Mouse (Mus musculus) forebrain, embryonic 16.5 days (tissue): ENCODE measurements around the gene Ttc37. TPM values are rescaled to one million over a fixed set of nuclear protein-coding genes. Genes with fewer than 3 reads are reported as not detected.

ENCODE experiments used
- ATAC-seq: fragments of 200-750 bp; cut with Nextera tagmentation; 2 replicates; pipeline ENCODE4 v1.8.0; 2017; ENCODE audit warnings: mild to moderate bottlenecking, moderate library complexity
- H3K27ac ChIP-seq: fragments of 300-500 bp; sonication (generic); 2 replicates; pipeline ENCODE4 v1.5.1; 2014; ENCODE audit warnings: low read length, control low read depth
- H3K27me3 ChIP-seq: fragments of 300-500 bp; sonication (generic); replicated peaks from 2 replicates; pipeline ENCODE4 v1.6.1; 2014; ENCODE audit warnings: low read length; ENCODE audit not compliant: control insufficient read depth, insufficient read depth
- H3K36me3 ChIP-seq: fragments of 300-500 bp; sonication (generic); 2 replicates; pipeline ENCODE4 v1.6.1; 2014; ENCODE audit not compliant: control insufficient read depth, insufficient read depth
- H3K4me1 ChIP-seq: fragments of 300-500 bp; sonication (generic); replicated peaks from 2 replicates; pipeline ENCODE4 v1.6.1; 2014; ENCODE audit warnings: low read length; ENCODE audit not compliant: control insufficient read depth, insufficient read depth
- H3K4me2 ChIP-seq: fragments of 300-500 bp; sonication (generic); 2 replicates; pipeline ENCODE4 v1.6.1; 2014; ENCODE audit warnings: mild to moderate bottlenecking, low read length, control low read depth
- H3K4me3 ChIP-seq: fragments of 300-500 bp; sonication (generic); replicated peaks from 2 replicates; pipeline ENCODE4 v1.5.1; 2014; ENCODE audit warnings: mild to moderate bottlenecking, low read length, control low read depth
- H3K9ac ChIP-seq: fragments of 300-500 bp; sonication (generic); replicated peaks from 2 replicates; pipeline ENCODE4 v1.6.1; 2014; ENCODE audit warnings: low read depth, low read length, control low read depth
- H3K9me3 ChIP-seq: fragments of 300-500 bp; sonication (generic); 2 replicates; pipeline ENCODE4 v1.6.1; 2016; ENCODE audit warnings: low read length; ENCODE audit not compliant: control insufficient read depth
- WGBS: fragments of 180-500 bp; shearing (Covaris S2); extraction: QIAGEN DNeasy Blood & Tissue Kit; methylation state at CpG from one replicate; pipeline ENCODE4 v1.1.7; 2014; 5-methylcytosine and 5-hydroxymethylcytosine counted together
- polyA plus RNA-seq: library from polyadenylated mRNA; unstranded; fragments of >200 nt; fragmentation: Nextera tagmentation; extraction: Ambion mirVana; gene quantifications from 2 replicates; pipeline ENCODE4 v1.2.1, GENCODE M21; 2015

Gene Ttc37
- polyA plus RNA-seq, result 12.9 and 14.2 TPM in 2 replicates

GRCm38 (mm10) chr13:76098493-76099303 is at the start of gene Ttc37, which contains the start of gene Arsk:
Gene Ttc37, plus strand, starts transcription at chr13:76098734.
Gene Arsk, minus strand, starts transcription at chr13:76098660.
- H3K27ac ChIP-seq, result peak within 1 kb of the TSS; percentile 67
- peak within 1 kb of the TSS; percentile 85 for H3K4me2 ChIP-seq
- peak within 1 kb of the TSS; percentile 72 for H3K9ac ChIP-seq
- peak; percentile 98 for ATAC-seq
- H3K36me3 ChIP-seq, result no peaks in the 10 kb centered on the region
- under 1% methylated on average over 34 of the region's 34 CpGs for WGBS
- H3K27me3 ChIP-seq, result no peaks in the 10 kb centered on the region
- H3K4me1 ChIP-seq, result peaks cover 2% of the 10 kb centered on the region; the same call in 1 of the 2 replicates
- peak within 1 kb of the TSS; percentile 53 for H3K4me3 ChIP-seq
- H3K9me3 ChIP-seq, result no peaks in the 10 kb centered on the region

GRCm38 (mm10) chr13:76055391-76056232 is 42.9 kb upstream of the Ttc37 start:
- H3K9ac ChIP-seq, result peak overlapping the region; percentile 65
- WGBS, result 1% methylated on average over 52 of the region's 59 CpGs
- H3K4me3 ChIP-seq, result peak overlapping the region; percentile 49
- peaks cover 14% of the 10 kb centered on the region for H3K4me1 ChIP-seq
- H3K27me3 ChIP-seq, result peaks cover 26% of the 10 kb centered on the region
- no peaks in the 10 kb centered on the region for H3K9me3 ChIP-seq
- no peaks in the 10 kb centered on the region for H3K36me3 ChIP-seq
- no peak overlapping the region for H3K27ac ChIP-seq
- peak; percentile 72 for ATAC-seq
- H3K4me2 ChIP-seq, result peak overlapping the region; percentile 76

GRCm38 (mm10) chr13:76056261-76056724 is 42.2 kb upstream of the Ttc37 start:
- H3K4me3 ChIP-seq, result peak overlapping the region; percentile 49
- H3K27ac ChIP-seq, result no peak overlapping the region
- peak overlapping the region; percentile 76 for H3K4me2 ChIP-seq
- peak; percentile 94 for ATAC-seq
- no peaks in the 10 kb centered on the region for H3K9me3 ChIP-seq
- peak overlapping the region; percentile 65 for H3K9ac ChIP-seq
- peaks cover 14% of the 10 kb centered on the region for H3K4me1 ChIP-seq
- under 1% methylated on average over 34 of the region's 34 CpGs for WGBS
- no peaks in the 10 kb centered on the region for H3K36me3 ChIP-seq
- peaks cover 26% of the 10 kb centered on the region for H3K27me3 ChIP-seq

- Histone ChIP-seq H3K27me3 (peaks cover 26% of the 10 kb centered on the region), H3K27ac (no peak within 1 kb of the TSS)
- no peak; the same call in 1 of the 2 replicates for ATAC-seq
Measured at GRCm38 (mm10) chr13:76056896-76057266, 41.7 kb upstream of the Ttc37 start, which contains the start of gene Gpr150. Gene Gpr150, minus strand, starts transcription at chr13:76056996.

GRCm38 (mm10) chr13:76057267-76058069 is 41.1 kb upstream of the Ttc37 start:
- no peak overlapping the region for H3K4me3 ChIP-seq
- no peaks in the 10 kb centered on the region for H3K9me3 ChIP-seq

More at GRCm38 (mm10) chr13:76056896-76057266, 41.7 kb upstream of the Ttc37 start, which contains the start of gene Gpr150:
- 17% methylated on average over 10 of the region's 10 CpGs for WGBS
- Histone ChIP-seq H3K4me2 (peak within 1 kb of the TSS; percentile 76), H3K4me3 (peak within 1 kb of the TSS; percentile 49), H3K4me1 (peaks cover 14% of the 10 kb centered on the region), H3K9ac (peak within 1 kb of the TSS; percentile 65), H3K36me3 (no peaks in the 10 kb centered on the region), H3K9me3 (no peaks in the 10 kb centered on the region)

GRCm38 (mm10) chr13:76059591-76059990 is 38.9 kb upstream of the Ttc37 start:
- Histone ChIP-seq H3K27me3 (peaks cover 12% of the 10 kb centered on the region), H3K4me1 (peaks cover 14% of the 10 kb centered on the region), H3K4me3 (no peak overlapping the region), H3K4me2 (no peak overlapping the region), H3K9ac (no peak overlapping the region), H3K27ac (no peak overlapping the region), H3K9me3 (no peaks in the 10 kb centered on the region), H3K36me3 (no peaks in the 10 kb centered on the region)
- ATAC-seq, result no peak
- WGBS, result 86% methylated on average over 4 of the region's 4 CpGs

More at GRCm38 (mm10) chr13:76057267-76058069, 41.1 kb upstream of the Ttc37 start:
- ATAC-seq, result no peak
- Histone ChIP-seq H3K9ac (no peak overlapping the region), H3K4me1 (peaks cover 14% of the 10 kb centered on the region), H3K4me2 (no peak overlapping the region), H3K36me3 (no peaks in the 10 kb centered on the region), H3K27me3 (peaks cover 25% of the 10 kb centered on the region), H3K27ac (no peak overlapping the region)
- 64% methylated on average over 10 of the region's 10 CpGs for WGBS

GRCm38 (mm10) chr13:76062126-76062525 is 36.4 kb upstream of the Ttc37 start:
- no peak overlapping the region for H3K27ac ChIP-seq
- H3K36me3 ChIP-seq, result no peaks in the 10 kb centered on the region
- no peaks in the 10 kb centered on the region for H3K4me1 ChIP-seq
- 91% methylated on average over 3 of the region's 3 CpGs for WGBS
- H3K4me2 ChIP-seq, result no peak overlapping the region
- no peaks in the 10 kb centered on the region for H3K9me3 ChIP-seq
- no peak for ATAC-seq
- H3K9ac ChIP-seq, result no peak overlapping the region
- 0 out of 2 replicates have a peak, but pooled peaks cover 5% of the 10 kb centered on the region for H3K27me3 ChIP-seq
- no peak overlapping the region for H3K4me3 ChIP-seq

GRCm38 (mm10) chr13:76062569-76062968 is 36.0 kb upstream of the Ttc37 start:
- Histone ChIP-seq H3K27me3 (0 out of 2 replicates have a peak, but pooled peaks cover 4% of the 10 kb centered on the region), H3K9ac (no peak overlapping the region), H3K4me1 (no peaks in the 10 kb centered on the region), H3K9me3 (no peaks in the 10 kb centered on the region), H3K27ac (no peak overlapping the region), H3K4me2 (no peak overlapping the region), H3K4me3 (no peak overlapping the region), H3K36me3 (no peaks in the 10 kb centered on the region)
- 94% methylated on average over 3 of the region's 3 CpGs for WGBS
- ATAC-seq, result no peak
